Mouse (Mus musculus) liver, embryonic 14.5 days (tissue): ENCODE results near the gene D630003M21Rik.

Experiments used
- CTCF ChIP-seq: IDR thresholded peaks from 2 replicates; pipeline ENCODE4 v1.5.1; 2016; ENCODE audit warnings: antibody characterized with exemption, low read depth, control low read depth
- EP300 ChIP-seq: IDR thresholded peaks from 2 replicates; pipeline ENCODE4 v1.6.1; 2016; ENCODE audit warnings: antibody characterized with exemption, low read depth

GRCm38 (mm10) chr2:158180797-158181196 is 48.2 kb downstream of the D630003M21Rik start:
- TF ChIP-seq EP300: no peak
- peak; percentile 94 for TF ChIP-seq CTCF
